Mouse (Mus musculus): Measurements from ENCODE around the gene Tuba1a. TPM values are rescaled to one million over a fixed set of nuclear protein-coding genes. Genes with fewer than 3 reads are reported as not detected.

The Tuba1a gene
- polyA plus RNA-seq, 1 experiment, result 1,134 TPM

DNA sequence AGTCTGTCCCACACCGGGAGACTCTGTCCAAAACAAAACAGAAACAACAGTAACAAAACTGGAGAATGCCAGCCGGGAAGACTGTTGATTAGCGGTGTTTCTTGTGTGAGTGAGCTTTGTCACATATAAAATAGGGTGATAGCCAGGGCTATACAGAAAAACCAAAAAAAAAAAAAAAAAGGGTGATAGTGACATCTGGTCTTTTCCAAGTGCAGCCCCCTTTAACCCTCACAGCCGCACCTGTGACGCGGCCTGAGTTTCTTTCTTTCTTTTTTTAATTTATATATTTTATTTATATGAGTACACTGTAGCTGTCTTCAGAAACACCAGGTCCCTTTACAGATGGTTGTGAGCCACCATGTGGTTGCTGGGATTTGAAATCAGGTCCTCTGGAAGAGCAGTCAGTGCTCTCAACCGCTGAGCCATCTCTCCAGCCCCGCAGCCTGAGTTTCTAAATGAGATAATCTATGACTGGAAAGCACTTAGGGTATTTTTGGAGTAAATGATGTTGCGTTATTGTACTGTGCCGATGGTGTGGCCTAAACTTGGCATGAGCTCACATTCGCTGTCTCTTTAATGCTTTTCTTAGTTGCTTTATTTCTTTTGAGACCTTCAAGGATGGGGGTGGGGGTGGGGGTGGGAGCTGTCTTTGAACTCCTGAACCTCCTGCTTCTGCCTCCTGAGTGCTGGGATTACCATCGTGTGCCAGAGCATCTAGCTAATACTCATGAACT is 32.6 kb upstream of the Tuba1a start:
- TF ChIP-seq POLR2A (IDR thresholded peaks at IDR 0.05; ENCODE audit: low read depth, low read length), result no peak
- no peak for TF ChIP-seq CTCF (IDR thresholded peaks at IDR 0.05; ENCODE audit: borderline replicate concordance, insufficient read depth, low read length)
- H3K4me3 ChIP-seq (ENCODE audit: insufficient read depth, low read length), result peak overlapping the region; percentile 49
- H3K4me1 ChIP-seq (ENCODE audit: control insufficient read depth, insufficient read depth, low read length), result peaks cover 11% of the 10 kb centered on the region
- peak overlapping the region; percentile 92 for H3K27ac ChIP-seq (ENCODE audit: insufficient read depth, low read length)

DNA sequence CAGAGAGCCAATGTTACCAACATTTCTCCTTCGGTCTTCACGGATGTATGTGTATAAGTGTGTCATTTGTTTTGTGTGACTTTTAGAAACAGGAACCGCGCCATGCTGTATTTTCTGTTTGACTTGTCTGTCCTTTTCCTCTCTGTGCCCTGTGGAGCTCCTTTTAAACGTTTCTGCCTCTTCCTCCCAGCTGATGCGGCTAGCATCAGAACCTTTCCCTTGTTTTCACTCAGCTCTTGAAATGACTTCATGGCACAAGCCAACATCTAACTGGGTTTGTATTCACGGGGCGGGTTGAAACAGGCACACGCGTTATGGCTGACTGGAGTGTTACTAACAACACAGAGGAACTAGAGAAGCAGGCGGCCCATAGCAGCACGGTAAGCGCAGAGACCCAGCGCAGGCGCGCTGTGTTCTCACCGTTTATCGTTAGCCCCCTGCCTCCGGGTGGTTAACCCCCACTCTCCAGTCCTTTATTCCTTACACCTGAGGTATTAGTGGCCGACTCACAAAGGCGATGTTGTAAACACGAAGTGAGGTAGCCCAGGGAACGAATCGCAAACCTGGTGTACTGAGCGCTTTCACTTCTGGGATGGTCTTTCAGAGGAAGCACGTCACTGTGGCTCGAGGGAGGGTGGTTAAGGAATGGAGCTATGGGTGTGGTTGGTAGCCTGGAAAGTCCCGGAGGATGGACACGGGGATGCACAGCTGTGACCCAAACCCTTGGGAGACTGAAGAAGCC is 31.9 kb upstream of the Tuba1a start:
- peak; percentile 95 for TF ChIP-seq POLR2A (IDR thresholded peaks at IDR 0.05; ENCODE audit: low read depth, low read length)
- no peak for TF ChIP-seq CTCF (IDR thresholded peaks at IDR 0.05; ENCODE audit: borderline replicate concordance, insufficient read depth, low read length)
- peaks cover 9% of the 10 kb centered on the region for H3K4me1 ChIP-seq (ENCODE audit: control insufficient read depth, insufficient read depth, low read length)
- H3K4me3 ChIP-seq (ENCODE audit: insufficient read depth, low read length), result peak overlapping the region; percentile 49
- peak overlapping the region; percentile 92 for H3K27ac ChIP-seq (ENCODE audit: insufficient read depth, low read length)

DNA sequence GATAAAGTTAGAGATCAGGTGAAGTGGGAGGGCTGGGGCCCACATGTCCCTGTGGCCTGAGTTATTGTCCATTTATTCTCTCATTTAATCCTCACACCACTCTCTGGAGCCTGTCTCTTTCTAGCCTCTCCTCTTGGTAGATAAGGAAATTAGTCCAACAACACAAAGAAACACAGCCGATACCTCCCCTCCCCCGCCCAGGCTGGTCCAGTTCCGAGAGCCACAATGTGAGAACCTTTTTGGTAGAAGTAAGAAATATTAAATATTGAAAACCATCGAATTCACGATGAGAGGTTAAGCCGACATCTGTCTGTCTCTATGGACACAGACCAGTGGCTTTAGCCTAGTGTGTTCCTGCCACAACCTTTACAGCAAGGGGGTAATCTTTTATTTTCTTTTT is 31.2 kb upstream of the Tuba1a start:
- peaks cover 9% of the 10 kb centered on the region for H3K4me1 ChIP-seq (ENCODE audit: control insufficient read depth, insufficient read depth, low read length)
- no peak overlapping the region for H3K27ac ChIP-seq (ENCODE audit: insufficient read depth, low read length)

DNA sequence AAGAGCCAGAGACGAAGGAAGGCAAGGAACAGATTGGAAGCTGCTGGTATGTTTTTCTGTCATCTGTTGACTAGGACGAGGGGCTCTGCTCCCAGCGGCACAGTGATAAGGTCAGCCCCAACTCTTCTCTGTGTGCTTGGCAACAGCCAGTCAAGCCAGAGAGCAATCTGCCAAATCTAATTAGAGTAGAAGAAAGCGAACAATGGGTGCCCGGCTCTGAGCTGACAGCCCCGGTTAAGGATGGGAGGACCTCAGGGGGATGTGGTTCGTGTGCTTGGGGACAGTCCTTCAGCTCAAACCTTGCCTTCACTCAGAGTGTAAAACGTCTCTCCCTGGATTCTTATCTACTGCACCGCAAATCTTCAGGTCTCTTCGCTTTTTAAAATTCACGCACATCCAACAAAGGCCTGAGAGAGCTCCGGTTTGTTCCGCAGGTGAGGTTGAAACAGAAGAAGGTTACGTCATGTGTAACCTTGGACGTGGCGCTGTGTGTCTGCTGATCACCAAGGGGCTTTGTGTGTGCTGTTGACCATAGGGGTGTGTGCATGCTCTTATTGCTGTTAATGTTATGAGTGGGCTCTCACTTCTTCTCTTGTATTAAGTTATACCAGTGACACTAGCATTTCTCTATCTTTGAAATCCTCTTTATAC is 30.1 kb upstream of the Tuba1a start:
- H3K4me3 ChIP-seq (ENCODE audit: insufficient read depth, low read length), result no peak overlapping the region
- peaks cover 9% of the 10 kb centered on the region for H3K4me1 ChIP-seq (ENCODE audit: control insufficient read depth, insufficient read depth, low read length)
- H3K27ac ChIP-seq (ENCODE audit: insufficient read depth, low read length), result no peak overlapping the region
- no peak for TF ChIP-seq POLR2A (IDR thresholded peaks at IDR 0.05; ENCODE audit: low read depth, low read length)
- no peak for TF ChIP-seq CTCF (IDR thresholded peaks at IDR 0.05; ENCODE audit: borderline replicate concordance, insufficient read depth, low read length)

More for the DNA sequence above, 31.2 kb upstream of the Tuba1a start:
- TF ChIP-seq POLR2A (IDR thresholded peaks at IDR 0.05; ENCODE audit: low read depth, low read length) (no peak), CTCF (IDR thresholded peaks at IDR 0.05; ENCODE audit: borderline replicate concordance, insufficient read depth, low read length) (no peak)
- H3K4me3 ChIP-seq (ENCODE audit: insufficient read depth, low read length), result no peak overlapping the region

DNA sequence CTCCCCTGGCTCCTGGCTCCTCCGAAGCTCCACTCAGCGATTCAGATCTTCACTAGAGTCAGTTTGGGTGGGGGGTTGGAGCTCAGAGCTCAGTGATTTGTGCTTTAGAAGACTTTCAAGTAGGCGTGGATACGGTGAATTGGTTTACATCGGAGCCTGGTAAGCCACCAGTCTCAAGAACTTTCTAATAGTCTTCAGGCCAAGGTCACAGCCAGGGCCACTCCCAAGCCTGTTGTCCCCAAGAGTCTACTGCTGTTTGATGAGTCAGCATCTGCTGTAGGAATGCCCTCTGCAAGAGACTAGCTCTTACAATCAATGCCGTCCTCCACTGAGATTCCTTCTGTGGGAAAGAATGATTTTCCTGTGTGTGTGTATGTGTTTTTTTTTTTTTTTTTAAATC is 28.6 kb upstream of the Tuba1a start:
- H3K4me1 ChIP-seq (ENCODE audit: control insufficient read depth, insufficient read depth, low read length), result peaks cover 6% of the 10 kb centered on the region; the same call in 1 of the 2 replicates
- H3K27ac ChIP-seq (ENCODE audit: insufficient read depth, low read length), result no peak overlapping the region
- TF ChIP-seq POLR2A (IDR thresholded peaks at IDR 0.05; ENCODE audit: low read depth, low read length) (no peak), CTCF (IDR thresholded peaks at IDR 0.05; ENCODE audit: borderline replicate concordance, insufficient read depth, low read length) (no peak)

DNA sequence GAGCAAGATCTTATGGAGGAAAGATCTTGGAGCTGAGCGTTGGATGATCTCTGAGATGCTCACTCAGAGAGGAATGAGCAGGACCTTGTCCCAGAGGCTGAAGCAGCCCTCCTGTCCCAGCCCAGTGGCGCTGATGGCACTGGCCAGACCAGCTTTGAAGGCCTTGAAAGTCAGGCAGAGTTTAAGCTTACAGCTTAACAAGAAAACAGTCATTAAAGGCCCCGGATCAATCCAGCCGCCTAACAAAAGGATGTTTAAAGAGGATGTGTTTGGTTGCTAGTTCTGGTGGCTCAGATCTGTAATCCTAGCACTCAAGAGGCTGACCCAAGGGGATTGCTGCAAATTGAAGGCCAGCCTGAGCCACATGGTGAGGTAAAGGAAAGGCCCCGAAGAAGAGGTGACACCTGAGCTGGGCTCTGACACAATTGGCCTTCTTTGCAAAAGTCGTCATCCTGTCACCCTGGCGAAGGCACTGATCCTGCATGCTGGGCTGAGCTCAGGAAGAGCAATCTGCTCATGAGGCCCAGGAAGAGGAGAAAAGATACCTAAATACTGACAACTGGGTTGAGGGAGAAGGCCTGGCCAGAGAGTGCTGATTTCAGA is 26.6 kb upstream of the Tuba1a start:
- 0 out of 2 replicates have a peak, but pooled peaks cover 4% of the 10 kb centered on the region for H3K4me1 ChIP-seq (ENCODE audit: control insufficient read depth, insufficient read depth, low read length)
- no peak for TF ChIP-seq POLR2A (IDR thresholded peaks at IDR 0.05; ENCODE audit: low read depth, low read length)
- TF ChIP-seq CTCF (IDR thresholded peaks at IDR 0.05; ENCODE audit: borderline replicate concordance, insufficient read depth, low read length), result no peak
- no peak overlapping the region for H3K4me3 ChIP-seq (ENCODE audit: insufficient read depth, low read length)
- no peak overlapping the region for H3K27ac ChIP-seq (ENCODE audit: insufficient read depth, low read length)

More for the DNA sequence above, 28.6 kb upstream of the Tuba1a start:
- no peak overlapping the region for H3K4me3 ChIP-seq (ENCODE audit: insufficient read depth, low read length)

DNA sequence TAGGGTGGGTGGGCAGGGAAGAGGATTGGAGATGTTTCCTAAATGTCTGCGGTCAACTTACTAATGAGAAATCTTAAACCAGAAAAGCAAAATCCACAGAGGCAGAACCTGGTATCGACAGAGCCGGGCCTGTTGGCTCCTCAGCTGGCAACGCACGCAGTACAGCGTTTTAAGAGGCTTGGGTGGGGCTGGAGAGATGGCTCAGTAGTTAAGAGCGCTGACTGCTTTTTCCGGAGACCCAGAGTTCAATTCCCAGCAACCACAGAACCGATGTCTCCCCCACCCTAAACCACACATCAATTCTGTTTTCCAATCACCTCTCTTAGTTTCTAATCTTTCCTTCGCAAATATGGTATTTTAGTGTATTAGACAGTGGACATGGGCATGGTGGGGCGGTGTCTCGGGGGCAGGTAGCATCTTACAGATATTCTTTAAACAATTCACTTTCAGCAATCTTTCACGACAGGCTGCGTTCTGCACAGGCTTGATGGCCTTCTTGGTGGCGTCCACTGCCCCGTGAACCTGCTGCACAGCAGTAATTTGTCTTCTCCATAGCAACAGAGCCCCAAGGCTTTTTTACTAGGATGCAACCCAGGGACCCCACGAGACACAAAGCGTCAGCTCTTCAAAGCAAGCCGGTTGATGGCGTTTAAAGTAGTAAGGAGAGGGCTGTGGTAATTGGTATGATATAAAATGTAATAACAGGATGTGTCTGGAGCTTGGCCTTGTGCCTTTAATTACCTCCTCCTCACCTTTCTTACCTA is 25.1 kb upstream of the Tuba1a start:
- Histone ChIP-seq H3K27ac (ENCODE audit: insufficient read depth, low read length) (no peak overlapping the region), H3K4me1 (ENCODE audit: control insufficient read depth, insufficient read depth, low read length) (0 out of 2 replicates have a peak, but pooled peaks cover 4% of the 10 kb centered on the region), H3K4me3 (ENCODE audit: insufficient read depth, low read length) (no peak overlapping the region)
- TF ChIP-seq POLR2A (IDR thresholded peaks at IDR 0.05; ENCODE audit: low read depth, low read length), result no peak
- no peak for TF ChIP-seq CTCF (IDR thresholded peaks at IDR 0.05; ENCODE audit: borderline replicate concordance, insufficient read depth, low read length)

DNA sequence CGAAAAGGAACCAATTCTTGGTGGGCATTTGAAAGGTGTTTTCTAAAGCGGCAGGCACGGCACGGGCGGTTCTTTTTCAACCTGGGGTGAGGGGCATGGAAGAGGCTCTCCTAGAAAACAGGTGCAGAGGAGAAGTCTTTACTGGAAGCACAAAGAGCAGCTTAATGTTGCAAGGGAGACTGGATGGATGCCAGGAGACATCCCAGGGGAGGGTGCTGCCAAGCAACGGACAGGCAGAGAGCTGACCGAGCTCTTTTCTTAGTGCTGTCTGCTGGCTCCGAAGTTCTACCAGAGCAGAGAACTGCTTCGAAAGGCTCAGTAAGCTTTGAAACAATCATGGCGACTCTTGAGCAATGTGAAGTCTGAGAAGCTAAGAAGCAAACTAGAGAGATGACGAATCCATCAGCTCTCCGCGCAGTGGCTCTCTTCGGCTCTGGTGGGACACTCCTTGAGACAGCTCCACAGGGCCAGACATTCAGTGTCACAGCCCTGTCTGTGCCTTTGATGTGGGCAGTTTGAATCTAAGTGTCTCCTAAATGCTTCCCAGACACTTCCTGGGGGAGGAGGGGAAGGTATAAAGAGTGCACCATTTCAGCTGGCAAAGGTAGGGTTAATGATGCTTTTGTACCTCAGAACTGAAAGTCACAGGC is 24.4 kb upstream of the Tuba1a start:
- TF ChIP-seq CTCF (IDR thresholded peaks at IDR 0.05; ENCODE audit: borderline replicate concordance, insufficient read depth, low read length) (no peak), POLR2A (IDR thresholded peaks at IDR 0.05; ENCODE audit: low read depth, low read length) (no peak)
- Histone ChIP-seq H3K27ac (ENCODE audit: insufficient read depth, low read length) (no peak overlapping the region), H3K4me3 (ENCODE audit: insufficient read depth, low read length) (no peak overlapping the region), H3K4me1 (ENCODE audit: control insufficient read depth, insufficient read depth, low read length) (0 out of 2 replicates have a peak, but pooled peaks cover 4% of the 10 kb centered on the region)
